Mouse (Mus musculus) heart, embryonic 11.5 days (tissue): ENCODE results near the gene P2rx7. TPM values are rescaled to one million over a fixed set of nuclear protein-coding genes. Genes with fewer than 3 reads are reported as not detected.
"Not testable (repeated sequence)": the region's sequence is repeated elsewhere in the genome, so short reads cannot be mapped to it uniquely, and the experiment has no call there.

Source experiments
- ATAC-seq: fragments of 200-750 bp; cut with Nextera tagmentation; replicated peaks from 2 replicates; pipeline ENCODE4 v1.8.0; 2017; ENCODE audit warnings: moderate library complexity; ENCODE audit not compliant: insufficient number of reproducible peaks, low FRiP score, low TSS enrichment
- H3K27ac ChIP-seq: fragments of 300-500 bp; sonication (generic); 2 replicates; pipeline ENCODE4 v1.5.1; 2014; ENCODE audit warnings: mild to moderate bottlenecking, low read depth, low read length
- H3K27me3 ChIP-seq: fragments of 300-500 bp; sonication (generic); 2 replicates; pipeline ENCODE4 v1.6.1; 2014; ENCODE audit warnings: mild to moderate bottlenecking, low read length, mixed read lengths; ENCODE audit not compliant: control insufficient read depth, insufficient read depth
- H3K36me3 ChIP-seq: fragments of 300-500 bp; sonication (generic); 2 replicates; pipeline ENCODE4 v1.6.1; 2014; ENCODE audit warnings: mild to moderate bottlenecking, low read length, moderate library complexity, mixed read lengths; ENCODE audit not compliant: control insufficient read depth, insufficient read depth
- H3K4me1 ChIP-seq: fragments of 300-500 bp; sonication (generic); 2 replicates; pipeline ENCODE4 v1.6.1; 2014; ENCODE audit warnings: low read length; ENCODE audit not compliant: control insufficient read depth, insufficient read depth
- H3K4me2 ChIP-seq: fragments of 300-500 bp; sonication (generic); 2 replicates; pipeline ENCODE4 v1.6.1; 2014; ENCODE audit warnings: mild to moderate bottlenecking, moderate library complexity
- H3K4me3 ChIP-seq: fragments of 300-500 bp; sonication (generic); 2 replicates; pipeline ENCODE4 v1.5.1; 2014; ENCODE audit warnings: low read depth, low read length
- H3K9ac ChIP-seq: fragments of 300-500 bp; sonication (generic); 2 replicates; pipeline ENCODE4 v1.6.1; 2014; ENCODE audit warnings: mild to moderate bottlenecking, low read depth, low read length, moderate library complexity
- H3K9me3 ChIP-seq: fragments of 300-500 bp; sonication (generic); replicated peaks from 2 replicates; pipeline ENCODE4 v1.6.1; 2016; ENCODE audit warnings: low read length; ENCODE audit not compliant: control insufficient read depth
- WGBS: fragments of 180-500 bp; shearing (Covaris S2); extraction: QIAGEN DNeasy Blood & Tissue Kit; methylation state at CpG from one replicate; pipeline ENCODE4 v1.1.7; 2014; ENCODE audit not compliant: insufficient replicate concordance; 5-methylcytosine and 5-hydroxymethylcytosine counted together
- polyA plus RNA-seq: library from polyadenylated mRNA; unstranded; fragments of >200 nt; fragmentation: Nextera tagmentation; extraction: Ambion mirVana; gene quantifications from 2 replicates; pipeline ENCODE4 v1.2.1, GENCODE M21; 2014

P2rx7 gene
- polyA plus RNA-seq, 1 experiment from 2014 or later, result 0.36 TPM

DNA sequence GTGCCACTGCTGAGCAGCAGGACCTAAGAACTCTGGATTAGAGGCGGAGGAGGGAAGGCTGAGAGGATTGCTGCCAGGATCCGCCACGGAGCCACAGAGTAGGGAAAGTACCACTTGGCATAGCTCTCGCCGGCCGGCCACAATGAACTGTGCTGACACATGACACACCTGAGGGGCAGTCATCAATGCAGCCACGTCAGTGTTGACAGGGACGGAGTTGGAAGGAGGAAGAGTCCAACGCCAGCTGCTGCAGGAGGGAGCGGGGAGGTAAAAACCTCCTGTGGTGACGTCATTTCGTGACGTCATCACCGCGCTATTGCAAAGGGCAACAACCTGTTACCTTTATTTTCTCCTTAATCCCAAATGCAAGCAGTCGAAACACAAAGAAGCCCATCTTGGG, 6.8 kb upstream of the P2rx7 start:
- Histone ChIP-seq H3K36me3 (no peaks in the 10 kb centered on the region), H3K4me2 (peak overlapping the region; percentile 47), H3K27ac (no peak overlapping the region), H3K4me1 (peaks cover 8% of the 10 kb centered on the region; the same call in 1 of the 2 replicates), H3K9ac (no peak overlapping the region), H3K27me3 (no peaks in the 10 kb centered on the region), H3K9me3 (no peaks in the 10 kb centered on the region), H3K4me3 (peak overlapping the region; percentile 6; the same call in 1 of the 2 replicates)
- no peak for ATAC-seq
- WGBS, result 42% methylated on average over 16 of the region's 16 CpGs

- H3K27me3 ChIP-seq, result no peaks in the 10 kb centered on the region
- no peak overlapping the region for H3K27ac ChIP-seq
- no peak overlapping the region for H3K4me3 ChIP-seq
- no peak for ATAC-seq
- peaks cover 8% of the 10 kb centered on the region; the same call in 1 of the 2 replicates for H3K4me1 ChIP-seq
- H3K9ac ChIP-seq, result no peak overlapping the region
- WGBS, result 43% methylated on average over 2 of the region's 2 CpGs
- H3K9me3 ChIP-seq, result no peaks in the 10 kb centered on the region
- H3K4me2 ChIP-seq, result no peak overlapping the region
- H3K36me3 ChIP-seq, result no peaks in the 10 kb centered on the region
Observed at GRCm38 (mm10) chr5:122638296-122638695, 5.4 kb upstream of the P2rx7 start.

DNA sequence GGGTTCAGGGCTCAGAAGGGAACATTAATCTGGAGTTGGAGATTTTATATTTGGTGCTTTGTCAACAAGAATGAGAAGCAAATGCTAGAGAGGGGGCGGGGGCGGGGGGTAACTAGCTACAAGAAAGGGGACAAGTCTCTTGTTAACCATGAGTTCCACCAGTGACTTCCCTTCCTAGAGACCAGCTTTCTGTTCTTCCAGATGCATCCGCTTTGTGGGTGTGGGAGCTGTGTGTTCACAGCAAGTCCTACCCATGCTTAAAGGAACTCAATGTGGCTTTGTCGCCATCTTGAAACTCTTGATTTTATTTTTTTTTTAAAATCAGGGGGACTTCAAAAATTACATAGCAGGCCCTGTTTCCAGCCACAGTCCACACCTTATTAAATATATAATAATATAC, 4.2 kb upstream of the P2rx7 start:
- H3K4me1 ChIP-seq, result peaks cover 13% of the 10 kb centered on the region
- H3K9ac ChIP-seq, result no peak overlapping the region
- no peak overlapping the region for H3K27ac ChIP-seq
- H3K36me3 ChIP-seq, result no peaks in the 10 kb centered on the region
- no peak for ATAC-seq
- no peak overlapping the region for H3K4me3 ChIP-seq
- no peaks in the 10 kb centered on the region for H3K27me3 ChIP-seq
- WGBS, result 82% methylated on average over 4 of the region's 4 CpGs
- H3K9me3 ChIP-seq, result no peaks in the 10 kb centered on the region
- H3K4me2 ChIP-seq, result no peak overlapping the region

DNA sequence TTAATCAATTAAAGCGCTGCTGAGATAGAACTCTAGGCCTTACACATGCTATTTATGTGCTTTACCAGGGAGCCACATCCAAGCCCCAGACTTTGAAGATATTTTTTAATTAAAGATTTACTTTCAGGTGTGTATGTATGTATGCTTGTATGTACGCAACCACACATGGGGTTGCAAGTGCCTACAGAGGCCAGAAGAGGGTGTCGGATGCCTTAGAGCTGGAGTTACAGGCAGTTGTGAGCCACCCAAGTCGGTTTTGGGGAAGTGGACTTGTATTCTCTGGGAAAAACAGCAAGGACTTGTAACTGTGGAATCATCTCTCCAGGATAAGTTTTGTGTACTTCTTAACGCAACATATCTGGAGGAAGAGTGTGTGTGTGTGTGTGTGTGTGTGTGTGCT, 3.7 kb upstream of the P2rx7 start:
- Histone ChIP-seq H3K4me1 (peaks cover 13% of the 10 kb centered on the region), H3K4me3 (no peak overlapping the region), H3K9me3 (no peaks in the 10 kb centered on the region), H3K4me2 (no peak overlapping the region), H3K27me3 (no peaks in the 10 kb centered on the region), H3K27ac (no peak overlapping the region), H3K36me3 (no peaks in the 10 kb centered on the region), H3K9ac (no peak overlapping the region)
- ATAC-seq, result no peak
- 86% methylated on average over 5 of the region's 5 CpGs for WGBS

DNA sequence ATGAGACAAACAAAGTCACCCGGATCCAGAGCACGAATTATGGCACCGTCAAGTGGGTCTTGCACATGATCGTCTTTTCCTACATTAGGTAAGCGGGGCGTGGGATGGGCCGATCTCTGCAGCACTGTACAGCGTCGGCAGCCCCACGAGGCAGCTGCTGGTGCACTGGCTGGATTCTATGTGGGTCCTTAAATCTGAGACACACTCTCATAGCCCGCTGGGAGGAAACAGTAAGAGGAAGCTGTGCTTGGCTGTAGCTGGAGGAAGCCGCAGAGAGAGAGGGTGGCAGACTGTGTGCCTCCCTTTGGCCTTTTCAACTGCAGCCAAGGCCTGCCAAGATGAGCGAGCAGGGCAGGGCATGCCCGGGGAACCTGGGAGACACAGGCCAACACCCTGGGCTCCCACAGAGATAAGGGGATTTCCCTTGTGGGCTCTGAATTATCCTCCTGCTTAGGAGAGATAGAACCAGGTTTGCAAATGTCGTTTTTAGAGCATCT, 448 bp downstream of the P2rx7 start:
- no peak overlapping the region for H3K27ac ChIP-seq
- H3K36me3 ChIP-seq, result no peaks in the 10 kb centered on the region
- no peak overlapping the region for H3K4me2 ChIP-seq
- H3K4me3 ChIP-seq, result no peak overlapping the region
- peaks cover 14% of the 10 kb centered on the region for H3K4me1 ChIP-seq
- WGBS, result 65% methylated on average over 15 of the region's 15 CpGs
- H3K27me3 ChIP-seq, result no peaks in the 10 kb centered on the region
- no peak for ATAC-seq
- no peak overlapping the region for H3K9ac ChIP-seq
- no peaks in the 10 kb centered on the region for H3K9me3 ChIP-seq

GRCm38 (mm10) chr5:122645290-122645689, 1.6 kb downstream of the P2rx7 start:
- H3K4me1 ChIP-seq, result peaks cover 16% of the 10 kb centered on the region
- no peak overlapping the region for H3K27ac ChIP-seq
- ATAC-seq, result no peak
- no peaks in the 10 kb centered on the region for H3K27me3 ChIP-seq
- H3K9me3 ChIP-seq, result no peaks in the 10 kb centered on the region
- H3K36me3 ChIP-seq, result no peaks in the 10 kb centered on the region
- H3K4me2 ChIP-seq, result no peak overlapping the region
- no peak overlapping the region for H3K9ac ChIP-seq
- no peak overlapping the region for H3K4me3 ChIP-seq
- 57% methylated on average over 6 of the region's 6 CpGs for WGBS

- Histone ChIP-seq H3K4me3 (no peak overlapping the region), H3K4me2 (no peak overlapping the region), H3K4me1 (peaks cover 16% of the 10 kb centered on the region), H3K27ac (no peak overlapping the region), H3K27me3 (no peaks in the 10 kb centered on the region), H3K9ac (no peak overlapping the region), H3K9me3 (no peaks in the 10 kb centered on the region), H3K36me3 (no peaks in the 10 kb centered on the region)
- ATAC-seq, result no peak
- WGBS, result 77% methylated on average over 11 of the region's 11 CpGs
Observed at GRCm38 (mm10) chr5:122646050-122646449, 2.3 kb downstream of the P2rx7 start.

- peaks cover 21% of the 10 kb centered on the region for H3K4me1 ChIP-seq
- no peaks in the 10 kb centered on the region for H3K27me3 ChIP-seq
- 61% methylated on average over 9 of the region's 9 CpGs for WGBS
- ATAC-seq, result no peak
- H3K36me3 ChIP-seq, result no peaks in the 10 kb centered on the region
- H3K9ac ChIP-seq, result 0 out of 2 replicates have a peak overlapping the region, but pooled peaks have one; percentile 34
- no peak overlapping the region for H3K27ac ChIP-seq
- H3K4me3 ChIP-seq, result no peak overlapping the region
- H3K4me2 ChIP-seq, result no peak overlapping the region
- H3K9me3 ChIP-seq, result no peaks in the 10 kb centered on the region
Observed at GRCm38 (mm10) chr5:122647256-122647924, 3.7 kb downstream of the P2rx7 start.

GRCm38 (mm10) chr5:122647952-122648374, 4.3 kb downstream of the P2rx7 start:
- H3K27me3 ChIP-seq, H3K9ac ChIP-seq, H3K9me3 ChIP-seq, H3K4me2 ChIP-seq, H3K36me3 ChIP-seq, ATAC-seq, H3K4me3 ChIP-seq, H3K27ac ChIP-seq: not testable (repeated sequence)
- 88% methylated on average over 14 of the region's 14 CpGs for WGBS
- peaks cover 26% of the 10 kb centered on the region for H3K4me1 ChIP-seq
